14 mouse cellular contexts compared by ENCODE assay signal in genomic region chr7:130044581-130044980, GRCm38 (mm10).
DNase-seq lines count a peak whose midpoint lies in the region; ATAC-seq and TF ChIP-seq lines count a peak whose summit lies in the region.
"Had no signal": no experiment of that assay in that cellular context is flagged by ENCODE, and none has a peak within 500 bp of the region (broad histone marks: within the 10 kb centered on the region; RNA-seq: fewer than 3 reads in every experiment).

No protein-coding gene starts in this region.

- no peak for DNase-seq in kidney, postnatal 14 days
- peak; percentile 57 for DNase-seq in intestine, embryonic 14.5 days (ENCODE audit: low spot score)
- peak; percentile 35 for DNase-seq in lung, postnatal 36 days
- DNase-seq in cerebellum, postnatal 10 days = no peak
- no peak for DNase-seq in spleen, adult 12 weeks (ENCODE audit: low spot score)
- DNase-seq: adrenal gland, postnatal 25 days; cerebellum, adult 2 months; midbrain, embryonic 14.5 days; retina, postnatal 1 day had no signal

- H3K27me3 ChIP-seq in kidney, embryonic 15.5 days = no peaks in the 10 kb centered on the region
- no peaks in the 10 kb centered on the region for H3K27me3 ChIP-seq in intestine, embryonic 14.5 days (replicated peaks; ENCODE audit: control insufficient read depth, insufficient read depth, low read length)
- H3K27me3 ChIP-seq in intestine, postnatal 0 days (replicated peaks; ENCODE audit: control insufficient read depth, insufficient read depth, low read length) = no peaks in the 10 kb centered on the region
- H3K27me3 ChIP-seq: embryonic facial prominence, embryonic 13.5 days had no signal

- H3K9me3 ChIP-seq in kidney, embryonic 15.5 days (replicated peaks) = no peaks in the 10 kb centered on the region
- no peaks in the 10 kb centered on the region for H3K9me3 ChIP-seq in intestine, embryonic 14.5 days (ENCODE audit: control insufficient read depth, low read length)
- H3K9me3 ChIP-seq in intestine, postnatal 0 days (ENCODE audit: control insufficient read depth) = no peaks in the 10 kb centered on the region
- H3K9me3 ChIP-seq: embryonic facial prominence, embryonic 13.5 days had no signal

- 0 out of 2 replicates have a peak overlapping the region, but pooled peaks have one; percentile 30 for H3K27ac ChIP-seq in kidney, embryonic 15.5 days
- H3K27ac ChIP-seq in intestine, embryonic 14.5 days (ENCODE audit: low read depth) = peak overlapping the region; percentile 48; the same call in 1 of the 2 replicates
- no peak overlapping the region for H3K27ac ChIP-seq in intestine, postnatal 0 days (ENCODE audit: low read depth, low read length)
- H3K27ac ChIP-seq: embryonic facial prominence, embryonic 13.5 days; layer of hippocampus, adult 2 months; left cerebral cortex, adult 2 months had no signal

- no peak for TF ChIP-seq CTCF in intestine, postnatal 0 days (IDR thresholded peaks at IDR 0.05; ENCODE audit: low read depth)

- 49% methylated on average over 6 of the region's 6 CpGs for WGBS in kidney, embryonic 15.5 days
- 46% methylated on average over 6 of the region's 6 CpGs for WGBS in intestine, embryonic 14.5 days
- WGBS in intestine, postnatal 0 days = 35% methylated on average over 6 of the region's 6 CpGs

- no peak overlapping the region for H3K9ac ChIP-seq in kidney, embryonic 15.5 days
- H3K9ac ChIP-seq in intestine, embryonic 14.5 days (ENCODE audit: low read length) = no peak overlapping the region
- H3K9ac ChIP-seq in intestine, postnatal 0 days (ENCODE audit: low read depth, low read length) = no peak overlapping the region
- H3K9ac ChIP-seq: embryonic facial prominence, embryonic 13.5 days had no signal

- ATAC-seq in kidney, embryonic 15.5 days (replicated peaks; ENCODE audit: low FRiP score) = no peak
- peak; percentile 33; the same call in 1 of the 2 replicates for ATAC-seq in intestine, embryonic 14.5 days (replicated peaks; ENCODE audit: low FRiP score, low TSS enrichment, low read depth)
- ATAC-seq in intestine, postnatal 0 days = peak; percentile 31; the same call in 1 of the 2 replicates

- H3K4me3 ChIP-seq in kidney, embryonic 15.5 days (replicated peaks) = no peak overlapping the region
- no peak overlapping the region for H3K4me3 ChIP-seq in intestine, embryonic 14.5 days (ENCODE audit: low read depth, low read length)
- no peak overlapping the region for H3K4me3 ChIP-seq in intestine, postnatal 0 days (ENCODE audit: low read depth, low read length)
- H3K4me3 ChIP-seq: embryonic facial prominence, embryonic 13.5 days; layer of hippocampus, adult 2 months; left cerebral cortex, adult 2 months had no signal

- no peaks in the 10 kb centered on the region for H3K36me3 ChIP-seq in kidney, embryonic 15.5 days
- H3K36me3 ChIP-seq in intestine, embryonic 14.5 days (ENCODE audit: control insufficient read depth, insufficient read depth, low read length) = no peaks in the 10 kb centered on the region
- no peaks in the 10 kb centered on the region for H3K36me3 ChIP-seq in intestine, postnatal 0 days (ENCODE audit: control insufficient read depth, insufficient read depth)
- H3K36me3 ChIP-seq: embryonic facial prominence, embryonic 13.5 days had no signal

- no peak overlapping the region for H3K4me2 ChIP-seq in kidney, embryonic 15.5 days
- no peak overlapping the region for H3K4me2 ChIP-seq in intestine, embryonic 14.5 days (ENCODE audit: low read length)
- no peak overlapping the region for H3K4me2 ChIP-seq in intestine, postnatal 0 days (replicated peaks; ENCODE audit: low read depth)
- H3K4me2 ChIP-seq: embryonic facial prominence, embryonic 13.5 days had no signal

- H3K4me1 ChIP-seq in kidney, embryonic 15.5 days = peaks cover 62% of the 10 kb centered on the region
- H3K4me1 ChIP-seq in intestine, embryonic 14.5 days (replicated peaks; ENCODE audit: control insufficient read depth, insufficient read depth, low read length) = peaks cover 34% of the 10 kb centered on the region
- no peaks in the 10 kb centered on the region for H3K4me1 ChIP-seq in intestine, postnatal 0 days (replicated peaks; ENCODE audit: control insufficient read depth, insufficient read depth, low read length)

Comparison
In these comparisons a context has a peak if more than half of its experiments do, and no peak if none do; other contexts are left out.
1. DNase-seq: peak in intestine, embryonic 14.5 days (single experiment) and lung, postnatal 36 days (single experiment); none in kidney, postnatal 14 days (single experiment), cerebellum, postnatal 10 days (0 of 2) and spleen, adult 12 weeks (single experiment).